Mouse (Mus musculus) forebrain, embryonic 10.5 days (tissue): ENCODE measurements around the gene Lclat1. TPM values are rescaled to one million over a fixed set of nuclear protein-coding genes. Genes with fewer than 3 reads are reported as not detected.

Experiments used
- DNase-seq: peaks from one replicate; pipeline ENCODE4 v3.0.0-alpha.2; 2017; ENCODE audit warnings: low spot score; ENCODE audit errors: extremely low spot score
- H3K27ac ChIP-seq: fragments of 300-500 bp; sonication (generic); 2 replicates; pipeline ENCODE4 v1.5.1; 2016; ENCODE audit warnings: mild to moderate bottlenecking
- H3K27me3 ChIP-seq: fragments of 300-500 bp; sonication (generic); 2 replicates; pipeline ENCODE4 v1.6.1; 2016; ENCODE audit warnings: mild to moderate bottlenecking; ENCODE audit not compliant: poor library complexity, severe bottlenecking
- H3K36me3 ChIP-seq: fragments of 300-500 bp; sonication (generic); replicated peaks from 2 replicates; pipeline ENCODE4 v1.6.1; 2016; ENCODE audit warnings: mild to moderate bottlenecking, moderate library complexity
- H3K4me1 ChIP-seq: fragments of 300-500 bp; sonication (generic); 2 replicates; pipeline ENCODE4 v1.6.1; 2016
- H3K4me3 ChIP-seq: fragments of 300-500 bp; sonication (generic); 2 replicates; pipeline ENCODE4 v1.5.1; 2016; ENCODE audit warnings: mild to moderate bottlenecking, moderate library complexity
- H3K9me3 ChIP-seq: fragments of 300-500 bp; sonication (generic); 2 replicates; pipeline ENCODE4 v1.6.1; 2016; ENCODE audit warnings: mild to moderate bottlenecking, moderate library complexity
- WGBS: fragments of 180-500 bp; shearing (Covaris S2); methylation state at CpG from one replicate; pipeline ENCODE4 v1.1.7; 2016; 5-methylcytosine and 5-hydroxymethylcytosine counted together
- polyA plus RNA-seq: library from polyadenylated mRNA; unstranded; fragments of >200 nt; fragmentation: Nextera tagmentation; extraction: Ambion mirVana; gene quantifications from 2 replicates; pipeline ENCODE4 v1.2.1, GENCODE M21; 2016

Lclat1 gene
- polyA plus RNA-seq, 1 experiment from 2014 or later: 10.4 TPM

DNA sequence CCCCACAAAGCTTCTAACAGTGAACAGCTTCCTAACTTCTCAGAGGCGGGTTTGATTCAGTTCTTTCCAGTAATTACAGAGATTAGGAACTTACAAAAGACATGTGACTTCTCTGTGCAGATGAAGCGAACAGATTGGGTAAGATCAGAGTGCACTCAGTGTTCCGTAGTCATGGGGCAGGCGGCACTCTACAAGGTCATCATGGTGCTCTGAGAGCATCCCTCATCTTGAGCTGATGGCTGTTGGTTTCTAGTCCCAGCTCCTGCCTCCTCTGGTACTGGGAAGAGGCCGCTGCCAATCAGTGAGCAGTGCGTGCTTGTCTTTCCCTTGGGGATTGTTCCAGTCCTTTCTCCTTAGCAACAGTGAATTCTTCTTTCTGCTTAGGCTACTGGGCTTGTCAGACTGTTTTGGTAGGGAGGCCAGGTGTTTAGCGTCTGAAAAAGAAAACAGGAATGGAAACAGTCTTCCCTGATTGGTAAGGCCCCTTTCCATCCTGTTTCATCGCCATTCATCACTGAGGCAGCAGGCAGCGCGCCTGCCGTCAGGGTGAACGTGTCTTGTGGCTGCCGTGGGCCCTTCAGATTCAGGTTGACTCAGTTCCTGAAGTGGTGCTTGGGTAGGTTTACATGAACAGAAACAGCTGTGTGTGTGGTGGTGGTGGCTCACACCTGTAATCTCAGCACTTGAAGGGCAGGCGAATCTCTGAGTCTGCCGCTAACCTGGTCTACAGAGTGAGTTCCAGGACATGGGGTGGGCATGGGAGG is 54.8 kb downstream of the Lclat1 start:
- DNase-seq: no peak
- WGBS: 88% methylated on average over 15 of the region's 15 CpGs

DNA sequence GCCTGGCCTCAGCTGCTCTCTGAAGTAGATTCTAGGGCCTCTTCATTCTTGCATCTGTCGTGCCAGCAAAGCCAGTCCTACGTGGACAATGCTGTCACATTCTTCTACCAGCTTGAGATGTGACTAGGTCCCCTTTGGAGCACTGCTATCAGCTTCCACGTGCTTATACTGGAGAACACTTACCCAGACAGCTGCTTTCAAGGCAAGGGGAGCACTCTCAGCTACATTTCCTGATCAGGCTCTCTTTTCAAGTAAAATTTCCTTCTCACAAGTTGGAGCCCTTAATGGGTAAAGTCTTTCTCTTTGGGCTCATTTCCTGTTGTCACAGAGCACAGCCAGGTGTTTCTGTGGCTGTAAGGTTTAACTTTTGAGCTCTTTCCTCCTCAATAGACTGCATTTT is 55.8 kb downstream of the Lclat1 start:
- H3K9me3 ChIP-seq: no peaks in the 10 kb centered on the region
- no peak overlapping the region for H3K27ac ChIP-seq
- H3K36me3 ChIP-seq: peaks cover 8% of the 10 kb centered on the region
- H3K4me1 ChIP-seq: no peaks in the 10 kb centered on the region
- no peaks in the 10 kb centered on the region for H3K27me3 ChIP-seq
- WGBS: 79% methylated on average over 3 of the region's 3 CpGs
- DNase-seq: no peak
- no peak overlapping the region for H3K4me3 ChIP-seq

More for the DNA sequence above, 54.8 kb downstream of the Lclat1 start:
- H3K36me3 ChIP-seq: peaks cover 8% of the 10 kb centered on the region
- no peaks in the 10 kb centered on the region for H3K9me3 ChIP-seq
- no peaks in the 10 kb centered on the region for H3K4me1 ChIP-seq
- no peak overlapping the region for H3K27ac ChIP-seq
- no peaks in the 10 kb centered on the region for H3K27me3 ChIP-seq
- H3K4me3 ChIP-seq: no peak overlapping the region

DNA sequence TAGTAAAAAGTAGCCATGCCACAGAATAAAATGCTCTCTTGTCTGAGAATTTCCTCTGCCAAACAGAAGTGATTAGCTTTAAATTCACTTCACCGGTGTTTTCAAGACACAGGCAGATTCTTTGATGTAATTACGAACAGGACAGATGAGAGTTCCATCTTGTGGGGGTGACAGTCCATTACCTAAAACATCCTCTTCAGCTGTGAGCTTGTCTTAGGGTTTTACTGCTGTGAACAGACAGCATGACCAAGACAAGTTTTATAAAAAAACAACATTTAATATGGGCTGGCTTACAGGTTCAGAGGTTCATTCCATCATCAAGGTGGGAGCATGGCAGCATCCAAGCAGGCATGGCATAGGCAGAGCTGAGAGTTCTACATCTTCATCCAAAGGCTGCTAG is 56.3 kb downstream of the Lclat1 start:
- no peaks in the 10 kb centered on the region for H3K27me3 ChIP-seq
- H3K4me3 ChIP-seq: no peak overlapping the region
- no peaks in the 10 kb centered on the region for H3K9me3 ChIP-seq
- no peak for DNase-seq
- peaks cover 8% of the 10 kb centered on the region for H3K36me3 ChIP-seq
- no peak overlapping the region for H3K27ac ChIP-seq
- H3K4me1 ChIP-seq: no peaks in the 10 kb centered on the region
- WGBS: 92% methylated on average over 2 of the region's 2 CpGs

DNA sequence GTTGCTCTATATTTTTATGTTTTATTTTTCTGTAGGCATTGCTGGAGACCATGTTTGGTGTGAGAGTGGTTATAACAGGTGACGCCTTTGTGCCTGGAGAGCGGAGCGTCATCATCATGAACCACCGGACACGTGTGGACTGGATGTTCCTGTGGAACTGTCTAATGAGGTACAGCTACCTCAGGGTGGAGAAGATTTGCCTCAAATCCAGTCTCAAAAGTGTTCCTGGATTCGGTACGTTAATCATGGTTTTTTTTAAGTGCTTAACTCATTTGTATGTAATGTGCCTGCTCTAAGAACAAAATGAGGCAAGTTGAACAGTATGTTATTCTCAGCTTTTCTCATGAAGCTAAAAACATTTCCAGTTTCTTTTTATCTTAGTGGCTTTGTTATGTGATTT is 61.7 kb downstream of the Lclat1 start:
- Histone ChIP-seq H3K27ac (no peak overlapping the region), H3K4me1 (no peaks in the 10 kb centered on the region), H3K27me3 (no peaks in the 10 kb centered on the region), H3K36me3 (peaks cover 17% of the 10 kb centered on the region), H3K4me3 (no peak overlapping the region), H3K9me3 (no peaks in the 10 kb centered on the region)
- no peak for DNase-seq
- WGBS: 97% methylated on average over 7 of the region's 7 CpGs

DNA sequence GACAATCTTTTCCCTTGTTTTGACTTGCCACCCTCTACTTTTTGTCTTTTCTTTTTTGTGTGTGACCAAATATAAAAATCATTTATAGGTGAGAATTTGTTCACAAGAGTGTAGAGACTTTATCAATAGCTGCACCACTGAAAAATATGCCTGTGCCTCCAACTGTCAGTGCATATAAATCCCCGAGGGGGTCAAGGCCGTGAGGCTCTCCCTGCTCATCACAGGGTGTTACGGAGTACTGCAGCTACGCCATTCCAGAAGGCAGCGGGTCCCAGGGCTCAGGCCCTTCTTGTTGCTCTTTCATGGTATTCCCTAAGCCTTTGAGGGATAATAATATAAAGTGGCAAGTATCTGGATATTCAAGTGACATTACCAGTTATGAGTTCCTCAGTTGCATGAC is 62.4 kb downstream of the Lclat1 start:
- H3K4me1 ChIP-seq: no peaks in the 10 kb centered on the region
- H3K27ac ChIP-seq: no peak overlapping the region
- H3K36me3 ChIP-seq: peaks cover 12% of the 10 kb centered on the region
- no peak overlapping the region for H3K4me3 ChIP-seq
- DNase-seq: no peak
- H3K9me3 ChIP-seq: no peaks in the 10 kb centered on the region
- 96% methylated on average over 5 of the region's 5 CpGs for WGBS
- H3K27me3 ChIP-seq: no peaks in the 10 kb centered on the region

DNA sequence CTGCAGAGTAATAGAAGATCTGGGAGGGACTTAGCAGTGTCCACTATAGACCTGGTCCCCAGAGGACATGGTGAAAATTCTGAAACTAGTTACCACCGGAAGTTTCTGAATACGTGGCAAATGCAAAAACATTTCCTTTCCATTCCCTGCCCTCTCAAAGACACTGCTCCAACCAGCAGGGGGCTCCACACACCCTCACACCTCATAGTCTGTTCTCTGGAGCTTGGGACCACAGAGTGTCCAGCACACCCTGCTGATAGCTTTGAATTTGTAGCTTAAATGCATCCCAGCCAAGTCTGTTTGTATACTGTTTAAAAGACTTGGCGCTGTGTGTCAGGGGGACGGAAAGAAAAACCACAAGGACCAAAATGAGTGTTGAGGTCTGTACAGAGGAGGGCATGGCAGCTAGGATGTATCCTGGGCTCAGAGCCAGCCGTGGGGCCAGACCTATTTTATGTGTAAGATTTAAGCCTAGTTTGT is 66.3 kb downstream of the Lclat1 start:
- Histone ChIP-seq H3K9me3 (no peaks in the 10 kb centered on the region), H3K4me1 (no peaks in the 10 kb centered on the region), H3K27me3 (no peaks in the 10 kb centered on the region), H3K27ac (no peak overlapping the region), H3K4me3 (no peak overlapping the region), H3K36me3 (peaks cover 13% of the 10 kb centered on the region; the same call in 1 of the 2 replicates)
- DNase-seq: no peak
- 72% methylated on average over 5 of the region's 5 CpGs for WGBS

DNA sequence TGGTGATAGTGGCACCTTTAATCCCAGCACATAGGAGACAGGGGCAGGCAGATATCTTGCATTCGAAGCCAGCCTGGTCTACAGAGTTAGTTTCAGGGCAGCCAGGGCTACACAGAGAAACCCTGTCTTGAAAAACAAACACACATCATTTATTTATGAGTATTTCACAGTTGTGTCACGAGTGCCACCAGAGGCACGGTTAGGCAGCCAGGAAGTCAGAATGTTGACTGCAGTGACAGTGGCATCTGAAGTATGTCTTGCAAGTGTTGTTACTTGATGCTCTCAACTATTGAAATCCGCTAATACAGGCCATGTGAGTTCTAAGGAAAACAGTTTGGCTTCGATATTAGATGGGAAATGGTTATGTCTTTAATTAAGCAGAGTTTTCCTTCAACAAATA is 67.9 kb downstream of the Lclat1 start:
- H3K4me1 ChIP-seq: no peaks in the 10 kb centered on the region
- no peak for DNase-seq
- no peaks in the 10 kb centered on the region for H3K27me3 ChIP-seq
- no peaks in the 10 kb centered on the region for H3K9me3 ChIP-seq
- H3K36me3 ChIP-seq: peaks cover 5% of the 10 kb centered on the region; the same call in 1 of the 2 replicates
- no peak overlapping the region for H3K4me3 ChIP-seq
- 81% methylated on average over 5 of the region's 5 CpGs for WGBS
- H3K27ac ChIP-seq: no peak overlapping the region

DNA sequence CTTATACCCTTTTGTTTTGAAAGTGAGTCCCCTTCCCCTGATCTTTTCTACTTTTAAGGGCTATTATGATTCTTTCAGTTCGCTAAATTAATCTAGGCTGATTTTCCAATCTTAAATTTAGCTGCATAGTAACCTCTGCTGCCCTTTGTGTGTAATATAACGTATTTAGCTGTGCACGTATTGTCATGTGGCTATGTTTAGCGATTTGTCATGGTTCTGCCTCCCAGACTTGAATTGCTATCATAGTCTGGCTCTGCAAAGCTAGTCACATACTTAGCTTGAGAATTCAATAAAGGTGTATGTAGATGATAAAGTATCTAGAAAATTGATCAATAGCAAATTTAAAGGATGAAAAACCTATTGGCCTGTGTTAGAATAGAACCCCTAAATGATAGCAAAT is 69.3 kb downstream of the Lclat1 start:
- Histone ChIP-seq H3K27me3 (no peaks in the 10 kb centered on the region), H3K4me1 (no peaks in the 10 kb centered on the region), H3K9me3 (no peaks in the 10 kb centered on the region), H3K4me3 (no peak overlapping the region), H3K36me3 (peaks cover 4% of the 10 kb centered on the region; the same call in 1 of the 2 replicates), H3K27ac (no peak overlapping the region)
- no peak for DNase-seq
- WGBS: 84% methylated on average over 4 of the region's 4 CpGs

DNA sequence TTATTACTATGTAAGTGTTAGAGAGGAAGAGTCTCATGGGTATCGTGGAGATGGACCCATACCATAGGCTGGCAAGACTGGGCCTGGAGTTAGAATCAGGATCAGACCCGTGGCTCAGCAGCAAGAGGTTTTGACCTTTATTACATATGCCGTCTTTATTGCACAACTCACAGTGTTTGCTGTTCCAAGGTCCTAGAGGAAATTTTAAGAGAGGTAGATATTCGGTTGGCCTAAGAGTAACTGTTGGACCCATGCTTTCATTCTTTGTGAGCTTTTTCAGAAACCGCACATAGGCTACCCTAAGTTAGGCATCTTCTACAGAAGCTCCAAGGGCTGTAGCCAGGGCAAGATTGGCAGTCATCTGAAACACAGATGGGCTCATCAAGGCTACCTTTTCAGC is 79.1 kb downstream of the Lclat1 start:
- no peaks in the 10 kb centered on the region for H3K4me1 ChIP-seq
- 93% methylated on average over 5 of the region's 5 CpGs for WGBS
- H3K27ac ChIP-seq: no peak overlapping the region
- H3K27me3 ChIP-seq: no peaks in the 10 kb centered on the region
- H3K4me3 ChIP-seq: no peak overlapping the region
- no peak for DNase-seq
- no peaks in the 10 kb centered on the region for H3K9me3 ChIP-seq
- H3K36me3 ChIP-seq: peaks cover 15% of the 10 kb centered on the region

DNA sequence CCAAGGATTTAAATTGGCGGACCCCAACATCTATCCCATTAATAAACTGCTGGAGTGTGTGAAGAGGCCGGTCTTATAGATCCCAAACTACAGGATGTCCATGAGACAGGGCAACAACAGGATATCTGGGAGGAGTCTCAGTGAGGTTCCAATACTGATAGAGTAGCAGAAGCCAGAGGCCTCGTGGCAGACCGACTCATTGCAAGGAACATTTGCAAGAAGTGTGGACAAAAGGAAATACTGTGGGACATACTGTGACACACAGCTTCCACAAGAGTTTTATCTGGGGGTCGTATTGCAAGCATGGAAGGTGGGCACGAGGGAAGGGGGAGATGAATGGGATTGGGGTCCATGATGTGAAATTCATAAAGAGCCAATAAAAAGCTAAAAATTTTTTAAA is 86.4 kb downstream of the Lclat1 start:
- H3K9me3 ChIP-seq: no peaks in the 10 kb centered on the region
- no peaks in the 10 kb centered on the region for H3K27me3 ChIP-seq
- WGBS: 88% methylated on average over 6 of the region's 6 CpGs
- H3K27ac ChIP-seq: no peak overlapping the region
- no peak for DNase-seq
- peaks cover 13% of the 10 kb centered on the region for H3K36me3 ChIP-seq
- H3K4me1 ChIP-seq: no peaks in the 10 kb centered on the region
- no peak overlapping the region for H3K4me3 ChIP-seq

DNA sequence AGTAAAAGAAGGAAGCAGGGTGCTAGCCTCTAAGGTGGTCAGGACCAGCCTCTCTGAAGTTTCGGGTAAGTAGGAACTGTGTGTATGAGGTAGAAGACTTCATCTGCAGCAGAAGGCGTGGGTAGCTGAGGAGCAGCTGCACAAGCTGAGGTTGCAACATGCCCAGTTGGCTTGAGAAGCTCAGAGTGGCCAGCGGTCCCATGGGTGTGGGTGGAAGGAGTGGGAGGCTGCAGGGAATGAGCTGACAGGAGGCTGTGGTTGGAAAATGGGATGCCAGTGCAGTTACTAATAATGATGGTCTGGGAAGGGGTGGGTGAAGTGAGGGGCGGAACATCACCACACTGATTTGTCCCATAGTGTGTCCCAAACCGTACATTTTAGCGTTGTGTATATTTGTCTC is 86.8 kb downstream of the Lclat1 start:
- Histone ChIP-seq H3K4me1 (no peaks in the 10 kb centered on the region), H3K27me3 (no peaks in the 10 kb centered on the region), H3K27ac (no peak overlapping the region), H3K36me3 (peaks cover 9% of the 10 kb centered on the region), H3K9me3 (no peaks in the 10 kb centered on the region), H3K4me3 (no peak overlapping the region)
- WGBS: 96% methylated on average over 6 of the region's 6 CpGs
- DNase-seq: no peak

DNA sequence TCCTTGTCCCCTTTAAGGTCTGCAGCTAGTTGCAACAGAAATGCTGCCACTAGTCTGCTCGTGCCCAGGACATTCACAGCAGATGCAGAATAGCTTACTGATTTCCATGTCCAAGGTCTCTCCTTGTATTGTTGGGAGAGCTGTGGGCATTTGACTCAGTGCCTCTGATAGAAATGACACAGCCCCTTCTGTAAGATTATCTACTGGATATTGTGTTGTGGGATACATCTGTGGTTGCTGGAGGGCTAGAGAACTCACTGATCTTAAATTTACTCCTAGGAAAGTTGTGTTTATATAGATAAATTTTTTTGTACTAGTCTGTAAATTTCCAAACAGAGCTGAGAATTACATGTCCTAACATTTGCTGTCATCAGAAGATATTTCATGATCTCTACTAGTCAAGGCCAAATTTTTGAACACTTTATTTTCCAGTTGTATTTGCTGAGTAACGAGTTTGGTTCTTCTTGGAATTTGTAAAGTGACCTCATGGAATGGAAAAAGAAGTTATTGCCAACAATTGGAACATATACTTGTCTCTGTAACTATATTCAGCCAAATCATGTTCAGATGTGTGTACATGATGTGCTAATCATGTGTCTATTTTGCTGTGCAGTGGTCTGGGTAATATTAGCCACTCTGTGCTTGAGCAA is 87.4 kb downstream of the Lclat1 start:
- WGBS: 94% methylated on average over 2 of the region's 2 CpGs
- DNase-seq: no peak
- Histone ChIP-seq H3K9me3 (no peaks in the 10 kb centered on the region), H3K27ac (no peak overlapping the region), H3K27me3 (no peaks in the 10 kb centered on the region), H3K4me1 (no peaks in the 10 kb centered on the region), H3K4me3 (no peak overlapping the region), H3K36me3 (peaks cover 8% of the 10 kb centered on the region)

DNA sequence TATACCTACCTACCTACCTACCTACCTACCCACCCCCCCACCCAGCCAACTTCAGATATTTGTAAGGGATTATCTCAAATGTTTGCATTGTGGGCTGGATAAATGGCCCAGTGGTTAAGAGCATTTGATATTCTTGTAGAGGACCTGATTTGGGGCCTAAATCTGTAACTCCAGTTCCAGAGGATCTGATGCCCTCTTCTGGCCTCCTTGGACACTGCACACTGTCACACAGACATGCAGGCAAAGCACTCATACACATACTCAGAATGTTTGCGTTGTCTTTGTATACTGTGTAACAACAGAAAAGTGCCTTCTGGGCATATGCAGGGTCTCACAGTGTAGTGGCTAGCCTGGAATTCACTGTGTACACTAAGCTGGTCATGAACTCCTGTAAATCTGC is 88.4 kb downstream of the Lclat1 start:
- H3K4me3 ChIP-seq: no peak overlapping the region
- H3K27ac ChIP-seq: no peak overlapping the region
- no peak for DNase-seq
- 0 out of 2 replicates have a peak, but pooled peaks cover 3% of the 10 kb centered on the region for H3K36me3 ChIP-seq
- no peaks in the 10 kb centered on the region for H3K4me1 ChIP-seq
- no peaks in the 10 kb centered on the region for H3K27me3 ChIP-seq
- H3K9me3 ChIP-seq: no peaks in the 10 kb centered on the region
- 94% methylated on average over 1 of the region's 1 CpGs for WGBS
